Mouse (Mus musculus) c-Kit-negative CD71-positive TER-119-positive erythroid progenitor cells, embryonic 14.5 days (primary cell): ENCODE measurements at regions not wholly inside any gene's neighbourhood (a gene's known extent, or its start where the extent isn't known, plus 50 kb on each side); places are given as distances from the start of the nearest gene placed in this dataset.

Source experiments
- DNase-seq: peaks from one replicate; pipeline ENCODE4 v3.0.0-alpha.2; 2013; ENCODE audit warnings: low read depth, low spot score

DNA sequence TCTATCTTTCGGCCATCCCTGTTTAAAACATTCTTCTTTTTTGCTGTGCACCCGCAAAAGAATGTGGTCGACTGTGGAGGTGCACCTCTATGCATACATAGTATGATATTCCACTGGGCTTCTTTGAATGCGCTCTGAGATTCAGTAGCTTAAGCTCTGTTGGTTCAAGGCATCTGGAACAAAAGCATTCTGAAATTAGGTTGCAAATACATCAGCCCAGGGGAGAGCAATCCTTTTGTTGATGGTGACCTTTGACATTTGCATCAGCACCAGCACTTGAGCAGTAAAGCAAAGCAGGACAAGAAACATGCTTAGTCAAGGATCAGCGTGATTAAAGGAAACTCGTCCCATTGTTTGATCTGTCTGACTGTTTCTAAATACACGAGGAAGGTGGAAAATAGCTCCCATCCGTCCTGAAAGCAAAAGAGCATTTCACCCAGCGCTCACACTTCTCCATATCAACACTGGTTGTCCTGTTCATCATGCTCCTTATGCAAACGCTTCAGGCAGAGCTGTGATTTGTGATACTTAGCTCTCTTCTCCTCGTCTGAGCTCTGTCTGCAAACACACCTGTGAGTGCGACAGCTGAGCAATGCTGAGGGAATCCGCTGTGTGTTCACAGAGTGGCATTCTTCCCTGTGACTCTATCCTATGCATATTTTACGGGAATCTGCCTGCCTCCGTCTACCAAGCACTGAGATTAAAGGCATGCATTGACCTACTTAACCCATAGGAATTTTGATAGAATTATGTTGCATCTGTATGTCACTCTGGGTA is 67.4 kb upstream of the Dkk2 start:
- DNase-seq: no peak

DNA sequence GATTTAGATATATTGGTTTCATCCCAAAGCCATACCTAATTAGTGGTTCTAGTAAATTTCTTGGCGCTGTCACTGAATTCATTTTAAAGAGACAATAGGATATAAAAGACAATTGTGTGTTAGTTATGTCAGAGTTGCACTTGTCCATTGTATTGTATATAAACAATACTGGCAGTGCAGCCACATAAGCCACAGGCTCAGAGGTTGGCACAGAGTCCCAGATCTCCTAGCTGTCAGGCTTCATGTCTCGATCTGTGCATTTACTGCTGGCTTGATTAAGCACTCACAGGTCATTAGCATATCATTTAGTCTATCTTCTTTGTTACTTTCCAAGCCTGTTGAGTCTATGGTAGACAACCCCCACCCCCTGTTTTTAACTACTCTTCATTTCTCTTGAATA is 66.6 kb upstream of the Dkk2 start:
- no peak for DNase-seq

DNA sequence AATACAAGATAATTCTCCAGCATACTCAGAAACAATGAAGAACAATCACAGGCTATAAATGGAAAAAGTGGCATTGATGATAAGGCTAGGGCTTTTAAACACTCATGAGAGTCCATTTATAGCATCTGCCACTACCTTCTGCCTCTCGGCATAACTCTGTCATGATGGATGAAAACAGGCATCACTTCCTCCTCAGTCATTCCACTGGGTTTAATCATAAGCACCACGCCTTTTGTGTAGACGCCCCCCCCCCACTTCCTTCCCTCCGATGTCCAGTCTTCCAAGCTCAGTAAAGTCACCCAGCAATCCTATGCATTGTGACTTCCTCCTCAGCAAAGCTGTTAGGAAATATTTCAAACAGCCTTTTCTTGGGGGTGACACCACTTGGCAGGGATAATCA is 63.1 kb upstream of the Dkk2 start:
- DNase-seq: no peak

DNA sequence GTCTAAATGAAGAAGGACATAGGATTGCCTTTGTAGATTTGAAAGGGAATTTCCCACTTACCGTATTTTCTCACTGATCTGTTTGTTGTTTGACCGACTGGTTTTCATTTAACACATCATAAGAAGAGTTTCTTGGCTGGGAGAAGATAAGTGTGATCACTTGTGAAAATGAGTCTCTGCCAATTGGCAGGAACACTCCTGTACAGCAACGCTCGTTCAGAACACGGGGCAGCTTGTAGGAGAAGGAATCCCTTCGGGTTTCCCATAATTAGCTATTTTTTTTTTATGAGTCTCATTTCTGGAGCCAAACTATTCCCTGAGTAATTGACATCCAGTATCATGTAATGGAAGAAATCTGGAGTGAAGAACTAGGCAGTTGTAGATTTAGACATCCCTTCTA is 61.8 kb upstream of the Dkk2 start:
- DNase-seq: no peak

DNA sequence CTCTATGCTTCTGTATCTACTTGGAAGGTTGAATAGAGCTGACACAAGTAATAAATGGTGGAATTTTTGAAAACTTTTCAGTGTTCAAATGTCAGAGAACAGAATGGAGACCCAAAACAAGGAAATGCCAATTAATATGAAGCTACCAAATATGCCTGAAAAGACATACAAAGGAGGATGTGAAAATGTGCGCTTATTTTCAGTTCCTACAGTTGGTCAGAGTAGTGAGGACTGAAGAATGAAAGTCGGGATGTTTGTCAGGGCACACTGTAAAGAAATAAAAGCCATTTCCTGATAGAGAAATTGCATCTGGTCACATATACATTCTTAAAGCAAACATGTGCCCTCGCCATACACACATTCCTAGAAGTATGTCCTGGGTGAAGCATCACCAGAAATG is 56.0 kb upstream of the Dkk2 start:
- no peak for DNase-seq

DNA sequence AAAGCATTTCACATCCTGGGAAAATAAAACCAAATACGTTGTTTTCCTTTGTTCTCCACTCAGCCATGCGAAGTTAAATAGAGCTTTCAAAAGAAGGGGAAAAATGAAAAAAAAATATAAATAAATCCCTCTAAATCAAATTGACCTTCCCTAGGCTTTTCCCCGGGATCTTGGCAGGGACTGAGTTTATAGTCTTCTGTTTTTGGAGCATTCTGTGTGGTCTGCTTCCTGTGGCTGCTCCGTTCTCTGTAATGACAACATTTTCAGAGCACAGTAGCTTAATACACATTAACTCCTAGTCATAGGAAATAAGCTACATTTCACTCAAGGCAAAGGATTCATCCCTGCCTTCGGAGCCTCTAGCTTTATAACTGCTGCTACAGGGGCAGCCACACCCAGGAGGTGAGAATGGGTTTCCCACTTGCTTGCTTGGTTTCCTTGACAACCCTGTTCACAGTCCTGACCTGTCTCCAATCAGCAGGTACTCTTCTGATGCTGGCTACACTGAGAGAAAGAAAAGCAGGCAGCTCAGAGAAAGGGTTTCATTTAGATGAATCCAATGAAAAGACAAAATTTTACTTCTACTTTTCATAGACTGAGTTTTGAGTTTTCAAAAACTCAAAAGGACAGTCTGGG is 51.9 kb upstream of the Dkk2 start:
- DNase-seq: no peak

DNA sequence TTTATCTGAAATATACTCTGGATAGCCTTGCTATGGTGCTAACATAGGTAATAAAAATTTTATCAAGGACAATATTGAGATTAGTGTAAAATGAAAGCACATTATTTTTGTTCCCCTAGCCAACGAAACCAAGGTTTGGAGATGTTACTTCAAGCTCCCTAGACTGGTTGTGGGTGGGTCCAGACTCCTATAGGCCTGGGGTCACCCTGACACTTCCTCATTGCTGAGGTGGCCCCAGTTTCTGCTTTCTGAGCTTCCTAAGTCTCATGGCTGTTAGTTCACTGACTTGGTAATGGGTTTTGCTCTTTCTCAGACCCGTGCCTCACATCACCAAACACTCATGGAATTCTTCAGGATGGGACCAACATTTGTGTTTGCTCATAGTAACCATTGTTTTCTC is 49.9 kb upstream of the Dkk2 start:
- no peak for DNase-seq
